Mouse (Mus musculus): Measurements from ENCODE around the gene Gm20388.

- TF ChIP-seq CTCF (IDR thresholded peaks at IDR 0.05; ENCODE audit: extremely low read depth, insufficient read depth, low read length) (no peak), POLR2A (IDR thresholded peaks at IDR 0.05; ENCODE audit: extremely low read depth, insufficient read depth, low read length) (no peak)
These were observed 809.1 kb downstream of the Gm20388 start for GRCm38 (mm10) chr8:120719586-120720236.

All from cortical plate, adult 2 months (tissue).